Mouse (Mus musculus) left cerebral cortex, adult 18-20 months (tissue): Measurements from ENCODE around the gene St7. TPM values are rescaled to one million over a fixed set of nuclear protein-coding genes. Genes with fewer than 3 reads are reported as not detected.

Source experiments
- total RNA-seq, 2 experiments: library from RNA; stranded (reverse); gene quantifications; 2 replicates each; pipeline ENCODE4 v1.2.3; 2021

Gene St7
- total RNA-seq, 2 experiments from 2014 or later: 32.3 to 38.6 TPM

Other genes with a start within 250 kb of the St7 start
- 1 to 10 TPM; 4.1 TPM for gene Met, start 229.1 kb upstream of the St7 start, total RNA-seq
- gene Capza2, start 56.7 kb upstream of the St7 start, total RNA-seq: 100 to 1,000 TPM; 225 to 230 TPM